Mouse (Mus musculus) heart, embryonic 13.5 days (tissue): ENCODE results near the gene Hvcn1. TPM values are rescaled to one million over a fixed set of nuclear protein-coding genes. Genes with fewer than 3 reads are reported as not detected.

Experiments used
- ATAC-seq: fragments of 200-750 bp; cut with Nextera tagmentation; 2 replicates; pipeline ENCODE4 v1.8.0; 2017; ENCODE audit warnings: moderate TSS enrichment; ENCODE audit not compliant: insufficient number of reproducible peaks, low FRiP score, low TSS enrichment; ENCODE audit errors: extremely low read depth
- H3K27ac ChIP-seq: fragments of 300-500 bp; sonication (generic); replicated peaks from 2 replicates; pipeline ENCODE4 v1.5.1; 2015; ENCODE audit warnings: moderate library complexity, mild to moderate bottlenecking, inconsistent platforms
- H3K27me3 ChIP-seq: fragments of 300-500 bp; sonication (generic); replicated peaks from 2 replicates; pipeline ENCODE4 v1.6.1; 2015; ENCODE audit warnings: mild to moderate bottlenecking, inconsistent platforms
- H3K36me3 ChIP-seq: fragments of 300-500 bp; sonication (generic); 2 replicates; pipeline ENCODE4 v1.6.1; 2015; ENCODE audit warnings: mild to moderate bottlenecking, inconsistent platforms
- H3K4me1 ChIP-seq: fragments of 300-500 bp; sonication (generic); 2 replicates; pipeline ENCODE4 v1.6.1; 2015; ENCODE audit warnings: inconsistent platforms
- H3K4me2 ChIP-seq: fragments of 300-500 bp; sonication (generic); 2 replicates; pipeline ENCODE4 v1.6.1; 2015; ENCODE audit warnings: inconsistent platforms, mild to moderate bottlenecking, moderate library complexity
- H3K4me3 ChIP-seq: fragments of 300-500 bp; sonication (generic); 2 replicates; pipeline ENCODE4 v1.5.1; 2015; ENCODE audit warnings: moderate library complexity, mild to moderate bottlenecking, inconsistent platforms
- H3K9ac ChIP-seq: fragments of 300-500 bp; sonication (generic); 2 replicates; pipeline ENCODE4 v1.6.1; 2015; ENCODE audit warnings: inconsistent platforms, mild to moderate bottlenecking, moderate library complexity
- H3K9me3 ChIP-seq: fragments of 300-500 bp; sonication (generic); 2 replicates; pipeline ENCODE4 v1.6.1; 2016; ENCODE audit warnings: inconsistent platforms
- WGBS: fragments of 180-500 bp; shearing (Covaris S2); methylation state at CpG from one replicate; pipeline ENCODE4 v1.1.7; 2015; ENCODE audit warnings: mixed read lengths; 5-methylcytosine and 5-hydroxymethylcytosine counted together
- polyA plus RNA-seq: library from polyadenylated mRNA; unstranded; fragments of >200 nt; fragmentation: Nextera tagmentation; extraction: Ambion mirVana; gene quantifications from 2 replicates; pipeline ENCODE4 v1.2.1, GENCODE M21; 2015

Gene Hvcn1
- polyA plus RNA-seq, 1 experiment from 2014 or later, result 2.7 TPM

GRCm38 (mm10) chr5:122278946-122279345, 72.3 kb downstream of the Hvcn1 start:
- 77% methylated on average over 7 of the region's 7 CpGs for WGBS

GRCm38 (mm10) chr5:122279799-122280421, 73.3 kb downstream of the Hvcn1 start:
- Histone ChIP-seq H3K27ac (peak overlapping the region; percentile 26), H3K4me3 (no peak overlapping the region), H3K4me1 (peaks cover 25% of the 10 kb centered on the region), H3K9me3 (no peaks in the 10 kb centered on the region), H3K9ac (peak overlapping the region; percentile 53; the same call in 1 of the 2 replicates), H3K27me3 (no peaks in the 10 kb centered on the region), H3K36me3 (no peaks in the 10 kb centered on the region), H3K4me2 (peak overlapping the region; percentile 61)
- WGBS, result 64% methylated on average over 12 of the region's 12 CpGs
- ATAC-seq, result no peak

More at GRCm38 (mm10) chr5:122278946-122279345, 72.3 kb downstream of the Hvcn1 start:
- Histone ChIP-seq H3K27me3 (no peaks in the 10 kb centered on the region), H3K4me1 (peaks cover 25% of the 10 kb centered on the region), H3K9ac (no peak overlapping the region), H3K4me2 (no peak overlapping the region), H3K4me3 (no peak overlapping the region), H3K36me3 (no peaks in the 10 kb centered on the region), H3K9me3 (no peaks in the 10 kb centered on the region), H3K27ac (no peak overlapping the region)
- no peak for ATAC-seq

DNA sequence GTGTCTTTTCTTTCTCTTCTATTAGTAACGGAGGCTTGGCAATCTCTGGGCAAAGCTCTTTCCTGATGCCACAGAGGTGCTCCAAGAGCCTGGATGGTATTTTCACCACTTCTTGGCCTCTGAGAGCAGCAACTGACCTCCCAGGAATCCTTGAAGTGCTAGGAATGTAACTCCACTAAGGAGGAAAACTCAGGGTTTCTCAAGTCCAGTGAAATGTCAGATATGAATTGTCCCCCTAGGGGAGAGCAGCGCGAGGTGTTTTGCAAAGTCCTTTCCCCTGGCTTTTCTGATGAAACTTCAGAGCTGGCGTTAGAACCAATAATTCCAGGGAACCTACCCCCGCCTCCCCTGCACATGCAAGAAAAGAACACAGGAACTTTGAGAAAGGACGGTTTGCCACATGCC, 73.8 kb downstream of the Hvcn1 start:
- H3K27ac ChIP-seq, result peak overlapping the region; percentile 26
- peak overlapping the region; percentile 23 for H3K4me3 ChIP-seq
- no peaks in the 10 kb centered on the region for H3K27me3 ChIP-seq
- peak overlapping the region; percentile 53; the same call in 1 of the 2 replicates for H3K9ac ChIP-seq
- H3K4me2 ChIP-seq, result peak overlapping the region; percentile 61
- WGBS, result 22% methylated on average over 6 of the region's 6 CpGs
- no peaks in the 10 kb centered on the region for H3K36me3 ChIP-seq
- peaks cover 29% of the 10 kb centered on the region for H3K4me1 ChIP-seq
- ATAC-seq, result no peak
- H3K9me3 ChIP-seq, result no peaks in the 10 kb centered on the region

DNA sequence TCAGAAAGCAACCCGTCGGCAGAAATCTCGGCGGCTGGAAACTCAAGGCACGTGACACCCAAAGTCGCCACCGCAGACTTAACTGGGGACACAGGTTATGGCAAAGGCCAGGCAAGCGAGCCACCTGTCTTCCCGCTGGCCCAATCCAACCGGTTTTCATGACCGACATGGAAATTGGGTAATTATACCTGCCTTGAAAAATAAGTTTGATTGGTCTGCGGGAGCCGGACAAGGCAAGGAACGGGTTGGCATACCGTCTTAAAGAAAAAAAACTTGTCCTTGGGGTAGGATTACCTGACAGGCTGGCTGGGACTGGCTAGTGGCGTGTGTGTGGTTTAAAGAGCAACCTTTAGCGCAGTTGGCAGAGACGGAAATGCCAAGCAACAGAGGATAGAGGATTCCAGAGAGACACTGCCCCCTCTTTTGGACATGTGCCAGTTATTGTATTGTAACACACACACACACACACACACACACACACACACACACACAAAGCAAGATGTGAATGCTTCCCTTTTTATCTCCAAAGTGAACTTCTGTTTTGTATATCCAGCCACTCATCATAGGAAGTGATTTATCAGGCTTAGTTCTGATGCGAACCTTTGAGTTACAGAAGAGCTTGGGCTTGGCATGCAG, 74.3 kb downstream of the Hvcn1 start:
- H3K9ac ChIP-seq, result peak overlapping the region; percentile 53; the same call in 1 of the 2 replicates
- no peaks in the 10 kb centered on the region for H3K27me3 ChIP-seq
- no peak for ATAC-seq
- peak overlapping the region; percentile 23 for H3K4me3 ChIP-seq
- H3K36me3 ChIP-seq, result no peaks in the 10 kb centered on the region
- peak overlapping the region; percentile 26; the same call in 1 of the 2 replicates for H3K27ac ChIP-seq
- peak overlapping the region; percentile 61 for H3K4me2 ChIP-seq
- H3K4me1 ChIP-seq, result peaks cover 34% of the 10 kb centered on the region
- WGBS, result 27% methylated on average over 19 of the region's 19 CpGs
- H3K9me3 ChIP-seq, result no peaks in the 10 kb centered on the region

DNA sequence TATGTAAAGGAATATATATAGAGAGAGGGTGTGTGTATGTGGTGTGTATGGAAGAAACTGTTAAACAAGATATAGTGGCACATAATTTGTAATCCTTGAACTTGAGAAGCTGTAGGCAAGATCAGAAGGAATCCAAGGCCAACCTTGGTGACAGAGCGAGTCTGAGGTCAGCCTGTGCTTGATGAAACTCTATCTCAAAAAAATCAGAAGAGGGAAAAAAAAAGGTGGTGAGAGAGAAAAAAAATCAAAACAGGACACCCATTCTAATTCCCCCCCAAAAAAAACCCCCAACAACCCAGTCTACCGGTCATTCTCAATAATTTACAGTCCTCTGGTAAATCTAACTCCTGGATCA, 77.2 kb downstream of the Hvcn1 start:
- Histone ChIP-seq H3K4me1 (peaks cover 55% of the 10 kb centered on the region), H3K27ac (0 out of 2 replicates have a peak overlapping the region, but pooled peaks have one; percentile 24), H3K4me2 (peak overlapping the region; percentile 97), H3K4me3 (peak overlapping the region; percentile 97), H3K9ac (peak overlapping the region; percentile 24; the same call in 1 of the 2 replicates), H3K9me3 (no peaks in the 10 kb centered on the region), H3K36me3 (peaks cover 14% of the 10 kb centered on the region), H3K27me3 (no peaks in the 10 kb centered on the region)
- ATAC-seq, result no peak
- WGBS, result 9% methylated on average over 2 of the region's 2 CpGs

- peak; percentile 90 for ATAC-seq
- Histone ChIP-seq H3K27me3 (no peaks in the 10 kb centered on the region), H3K4me1 (peaks cover 55% of the 10 kb centered on the region), H3K9ac (peak within 1 kb of the TSS; percentile 97), H3K36me3 (peaks cover 19% of the 10 kb centered on the region), H3K4me2 (peak within 1 kb of the TSS; percentile 97), H3K27ac (peak within 1 kb of the TSS; percentile 84), H3K4me3 (peak within 1 kb of the TSS; percentile 97), H3K9me3 (no peaks in the 10 kb centered on the region)
- 0% methylated on average over 93 of the region's 114 CpGs for WGBS
These were observed 77.8 kb downstream of the Hvcn1 start, which contains the start of gene Pptc7 for GRCm38 (mm10) chr5:122284183-122285028. Gene Pptc7, plus strand, starts transcription at chr5:122284365.

GRCm38 (mm10) chr5:122285029-122285766, 78.6 kb downstream of the Hvcn1 start:
- Histone ChIP-seq H3K9ac (peak overlapping the region; percentile 97), H3K4me2 (peak overlapping the region; percentile 97), H3K9me3 (no peaks in the 10 kb centered on the region), H3K4me1 (peaks cover 48% of the 10 kb centered on the region), H3K36me3 (peaks cover 23% of the 10 kb centered on the region), H3K4me3 (peak overlapping the region; percentile 97), H3K27ac (peak overlapping the region; percentile 84), H3K27me3 (no peaks in the 10 kb centered on the region)
- WGBS, result under 1% methylated on average over 34 of the region's 34 CpGs
- peak; percentile 20; the same call in 1 of the 2 replicates for ATAC-seq

DNA sequence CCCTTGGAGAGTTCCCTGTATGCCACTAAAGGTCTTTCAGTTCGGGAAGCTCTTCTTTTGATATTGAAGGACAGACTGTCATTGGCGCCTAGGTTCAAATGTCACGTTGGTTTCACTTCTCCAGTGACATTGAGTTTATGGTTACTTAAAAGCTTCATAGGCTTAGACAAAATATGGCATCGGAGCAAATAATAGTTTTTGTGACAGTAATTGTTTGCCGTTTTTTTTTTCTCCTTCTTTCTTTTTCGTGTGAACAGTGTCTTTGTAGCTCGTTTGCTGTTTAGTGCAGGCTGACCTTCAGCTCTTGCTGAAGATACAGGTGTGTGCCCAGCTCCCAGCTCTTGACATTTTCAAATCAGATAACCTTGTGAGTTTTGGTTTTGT, 79.2 kb downstream of the Hvcn1 start:
- Histone ChIP-seq H3K36me3 (peaks cover 23% of the 10 kb centered on the region), H3K9ac (peak overlapping the region; percentile 97), H3K4me2 (peak overlapping the region; percentile 97), H3K9me3 (no peaks in the 10 kb centered on the region), H3K27ac (peak overlapping the region; percentile 84), H3K4me3 (peak overlapping the region; percentile 97), H3K27me3 (no peaks in the 10 kb centered on the region), H3K4me1 (peaks cover 45% of the 10 kb centered on the region)
- 49% methylated on average over 7 of the region's 7 CpGs for WGBS
- ATAC-seq, result no peak

GRCm38 (mm10) chr5:122286191-122286590, 79.6 kb downstream of the Hvcn1 start:
- 84% methylated on average over 10 of the region's 10 CpGs for WGBS
- H3K4me1 ChIP-seq, result peaks cover 45% of the 10 kb centered on the region
- peaks cover 23% of the 10 kb centered on the region for H3K36me3 ChIP-seq
- H3K27ac ChIP-seq, result no peak overlapping the region
- peak overlapping the region; percentile 97 for H3K4me3 ChIP-seq
- H3K4me2 ChIP-seq, result peak overlapping the region; percentile 97
- ATAC-seq, result no peak
- H3K9me3 ChIP-seq, result no peaks in the 10 kb centered on the region
- H3K27me3 ChIP-seq, result no peaks in the 10 kb centered on the region
- peak overlapping the region; percentile 97 for H3K9ac ChIP-seq

- H3K9ac ChIP-seq, result peak overlapping the region; percentile 19; the same call in 1 of the 2 replicates
These were observed 80.4 kb downstream of the Hvcn1 start for GRCm38 (mm10) chr5:122287026-122287425.

More at GRCm38 (mm10) chr5:122287026-122287425, 80.4 kb downstream of the Hvcn1 start:
- no peak overlapping the region for H3K27ac ChIP-seq
- H3K4me2 ChIP-seq, result no peak overlapping the region
- ATAC-seq, result no peak
- peaks cover 23% of the 10 kb centered on the region for H3K36me3 ChIP-seq
- WGBS, result 62% methylated on average over 4 of the region's 4 CpGs
- no peaks in the 10 kb centered on the region for H3K27me3 ChIP-seq
- no peaks in the 10 kb centered on the region for H3K9me3 ChIP-seq
- H3K4me3 ChIP-seq, result no peak overlapping the region
- peaks cover 49% of the 10 kb centered on the region for H3K4me1 ChIP-seq
